Mouse (Mus musculus) kidney, embryonic 14.5 days (tissue): Measurements from ENCODE around the gene Rb1. TPM values are rescaled to one million over a fixed set of nuclear protein-coding genes. Genes with fewer than 3 reads are reported as not detected.

Experiments used
- ATAC-seq: fragments of 200-750 bp; cut with Nextera tagmentation; 2 replicates; pipeline ENCODE4 v1.8.0; 2017; ENCODE audit warnings: moderate number of reproducible peaks, mild to moderate bottlenecking, moderate TSS enrichment, moderate library complexity; ENCODE audit not compliant: low FRiP score, low TSS enrichment
- H3K27ac ChIP-seq: fragments of 300-500 bp; sonication (generic); 2 replicates; pipeline ENCODE4 v1.5.1; 2014; ENCODE audit warnings: low read depth, mild to moderate bottlenecking, low read length, moderate library complexity, mixed read lengths
- H3K27me3 ChIP-seq: fragments of 300-500 bp; sonication (generic); 2 replicates; pipeline ENCODE4 v1.6.1; 2014; ENCODE audit warnings: mild to moderate bottlenecking, low read length; ENCODE audit not compliant: control insufficient read depth, insufficient read depth
- H3K36me3 ChIP-seq: fragments of 300-500 bp; sonication (generic); 2 replicates; pipeline ENCODE4 v1.6.1; 2014; ENCODE audit warnings: low read length, mixed read lengths; ENCODE audit not compliant: control insufficient read depth, insufficient read depth
- H3K4me1 ChIP-seq: fragments of 300-500 bp; sonication (generic); 2 replicates; pipeline ENCODE4 v1.6.1; 2014; ENCODE audit warnings: low read length, mixed read lengths; ENCODE audit not compliant: control insufficient read depth, insufficient read depth
- H3K4me2 ChIP-seq: fragments of 300-500 bp; sonication (generic); replicated peaks from 2 replicates; pipeline ENCODE4 v1.6.1; 2014; ENCODE audit warnings: low read depth, mild to moderate bottlenecking, low read length
- H3K4me3 ChIP-seq: fragments of 300-500 bp; sonication (generic); 2 replicates; pipeline ENCODE4 v1.5.1; 2014; ENCODE audit warnings: mild to moderate bottlenecking, low read length
- H3K9ac ChIP-seq: fragments of 300-500 bp; sonication (generic); 2 replicates; pipeline ENCODE4 v1.6.1; 2014; ENCODE audit warnings: low read depth, mild to moderate bottlenecking, low read length, moderate library complexity
- H3K9me3 ChIP-seq: fragments of 300-500 bp; sonication (generic); 2 replicates; pipeline ENCODE4 v1.6.1; 2016; ENCODE audit warnings: low read length; ENCODE audit not compliant: control insufficient read depth
- WGBS: fragments of 180-500 bp; shearing (Covaris S2); extraction: QIAGEN DNeasy Blood & Tissue Kit; methylation state at CpG from one replicate; pipeline ENCODE4 v1.1.7; 2014; 5-methylcytosine and 5-hydroxymethylcytosine counted together
- polyA plus RNA-seq: library from polyadenylated mRNA; unstranded; fragments of >200 nt; fragmentation: Nextera tagmentation; extraction: Ambion mirVana; gene quantifications from 2 replicates; pipeline ENCODE4 v1.2.1, GENCODE M21; 2014

Gene Rb1
- polyA plus RNA-seq, 1 experiment from 2014 or later, result 29.9 TPM

DNA sequence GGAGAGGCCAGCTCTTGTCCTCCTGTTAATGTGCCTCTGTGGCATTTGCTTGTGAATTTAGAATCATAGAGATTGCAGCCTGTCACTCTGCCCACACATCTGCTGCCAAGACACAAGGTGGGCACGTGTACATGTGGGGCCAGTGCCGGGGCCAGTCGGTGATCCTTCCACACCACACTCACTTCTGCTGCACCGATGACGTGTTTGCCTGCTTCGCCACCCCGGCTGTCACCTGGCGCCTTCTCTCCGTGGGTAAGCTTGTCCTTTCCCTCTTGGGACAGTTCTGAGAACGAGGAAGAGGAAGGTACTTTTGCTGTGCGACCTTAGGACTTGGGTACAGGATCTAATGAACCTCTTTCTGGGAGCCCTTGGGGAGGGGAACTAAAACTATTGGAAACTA lies 152.0 kb downstream of the Rb1 start:
- H3K9me3 ChIP-seq, result no peaks in the 10 kb centered on the region
- WGBS, result 93% methylated on average over 11 of the region's 11 CpGs
- H3K27ac ChIP-seq, result no peak overlapping the region
- H3K36me3 ChIP-seq, result peaks cover 84% of the 10 kb centered on the region
- H3K4me2 ChIP-seq, result no peak overlapping the region
- H3K4me3 ChIP-seq, result no peak overlapping the region
- no peak overlapping the region for H3K9ac ChIP-seq
- no peaks in the 10 kb centered on the region for H3K27me3 ChIP-seq
- no peaks in the 10 kb centered on the region; the same call in 1 of the 2 replicates for H3K4me1 ChIP-seq
- ATAC-seq, result no peak

DNA sequence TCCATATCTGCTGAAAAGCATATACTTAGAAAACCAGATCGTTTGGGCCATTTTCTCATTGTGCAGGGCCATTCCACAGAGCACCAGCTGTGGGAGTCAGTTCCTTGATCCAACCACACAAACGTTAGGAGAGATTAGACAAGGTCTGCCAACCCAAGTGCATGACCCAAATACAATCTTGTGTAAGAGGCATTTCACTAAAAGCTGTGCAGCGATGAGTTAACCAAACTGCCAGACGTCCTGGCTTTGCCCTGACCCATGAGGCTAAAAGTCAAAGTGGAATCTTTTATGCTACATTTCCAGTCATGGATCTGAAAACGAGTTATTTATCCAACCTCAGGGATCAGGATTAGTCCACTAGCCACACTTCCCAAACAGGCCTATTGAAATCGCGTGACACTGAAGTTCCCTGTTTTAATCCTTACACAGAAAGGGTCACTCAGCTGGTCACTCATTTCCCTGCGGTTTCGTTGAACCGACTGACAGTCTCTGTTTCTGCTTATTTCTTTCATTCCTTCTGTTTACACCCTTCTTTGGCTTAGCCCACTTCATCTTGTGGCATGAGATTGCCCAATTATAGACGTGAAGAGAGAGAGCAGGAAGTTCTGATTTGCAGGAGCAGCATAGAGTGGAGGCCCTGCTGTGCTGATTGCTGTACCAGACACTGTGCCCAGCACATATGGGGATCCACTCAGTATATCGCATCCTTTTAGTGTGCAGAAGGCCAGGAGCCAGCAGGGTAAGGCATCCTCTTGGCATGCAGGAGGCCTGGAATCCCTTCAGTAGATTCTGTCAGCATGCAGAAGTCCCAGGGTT lies 153.2 kb downstream of the Rb1 start:
- no peaks in the 10 kb centered on the region for H3K27me3 ChIP-seq
- H3K27ac ChIP-seq, result no peak overlapping the region
- H3K4me2 ChIP-seq, result no peak overlapping the region
- H3K4me1 ChIP-seq, result no peaks in the 10 kb centered on the region; the same call in 1 of the 2 replicates
- ATAC-seq, result no peak
- no peak overlapping the region for H3K4me3 ChIP-seq
- no peaks in the 10 kb centered on the region for H3K9me3 ChIP-seq
- no peak overlapping the region for H3K9ac ChIP-seq
- peaks cover 84% of the 10 kb centered on the region for H3K36me3 ChIP-seq
- WGBS, result 82% methylated on average over 12 of the region's 12 CpGs

GRCm38 (mm10) chr14:73169926-73170844 lies 155.4 kb downstream of the Rb1 start:
- peaks cover 85% of the 10 kb centered on the region for H3K36me3 ChIP-seq

DNA sequence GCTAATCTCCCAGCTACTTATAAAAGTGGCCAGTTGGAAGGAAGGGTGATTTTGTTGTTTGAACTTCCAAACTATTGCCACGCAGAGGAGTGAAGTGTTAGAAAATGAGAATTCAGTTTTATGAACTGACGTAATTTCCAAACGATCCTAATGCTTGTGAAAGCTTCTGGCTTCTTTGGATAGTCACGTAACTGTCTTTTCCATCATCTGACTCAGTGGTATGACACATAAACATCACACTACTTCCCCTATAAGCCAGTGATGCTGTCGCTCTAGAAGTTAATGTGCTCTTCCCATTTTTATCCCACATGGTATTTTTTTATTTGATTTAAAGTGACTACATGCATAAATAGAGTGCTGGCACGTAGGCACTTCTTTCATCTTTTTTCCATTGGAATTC lies 157.0 kb downstream of the Rb1 start:
- H3K4me2 ChIP-seq, result no peak overlapping the region
- no peaks in the 10 kb centered on the region for H3K4me1 ChIP-seq
- WGBS, result 89% methylated on average over 6 of the region's 6 CpGs
- no peak for ATAC-seq
- H3K36me3 ChIP-seq, result peaks cover 86% of the 10 kb centered on the region
- H3K9ac ChIP-seq, result no peak overlapping the region
- H3K27ac ChIP-seq, result no peak overlapping the region
- H3K27me3 ChIP-seq, result no peaks in the 10 kb centered on the region
- no peaks in the 10 kb centered on the region for H3K9me3 ChIP-seq
- no peak overlapping the region for H3K4me3 ChIP-seq

More at GRCm38 (mm10) chr14:73169926-73170844, 155.4 kb downstream of the Rb1 start:
- Histone ChIP-seq H3K4me1 (no peaks in the 10 kb centered on the region; the same call in 1 of the 2 replicates), H3K9ac (no peak overlapping the region), H3K9me3 (no peaks in the 10 kb centered on the region), H3K27ac (no peak overlapping the region), H3K27me3 (no peaks in the 10 kb centered on the region), H3K4me2 (no peak overlapping the region), H3K4me3 (no peak overlapping the region)
- WGBS, result 89% methylated on average over 13 of the region's 13 CpGs
- ATAC-seq, result no peak

GRCm38 (mm10) chr14:73165136-73165535 lies 160.5 kb downstream of the Rb1 start:
- 90% methylated on average over 6 of the region's 6 CpGs for WGBS
- Histone ChIP-seq H3K36me3 (peaks cover 76% of the 10 kb centered on the region), H3K4me1 (no peaks in the 10 kb centered on the region), H3K27me3 (no peaks in the 10 kb centered on the region), H3K4me2 (no peak overlapping the region), H3K9me3 (no peaks in the 10 kb centered on the region), H3K4me3 (no peak overlapping the region), H3K27ac (no peak overlapping the region), H3K9ac (no peak overlapping the region)
- ATAC-seq, result no peak

DNA sequence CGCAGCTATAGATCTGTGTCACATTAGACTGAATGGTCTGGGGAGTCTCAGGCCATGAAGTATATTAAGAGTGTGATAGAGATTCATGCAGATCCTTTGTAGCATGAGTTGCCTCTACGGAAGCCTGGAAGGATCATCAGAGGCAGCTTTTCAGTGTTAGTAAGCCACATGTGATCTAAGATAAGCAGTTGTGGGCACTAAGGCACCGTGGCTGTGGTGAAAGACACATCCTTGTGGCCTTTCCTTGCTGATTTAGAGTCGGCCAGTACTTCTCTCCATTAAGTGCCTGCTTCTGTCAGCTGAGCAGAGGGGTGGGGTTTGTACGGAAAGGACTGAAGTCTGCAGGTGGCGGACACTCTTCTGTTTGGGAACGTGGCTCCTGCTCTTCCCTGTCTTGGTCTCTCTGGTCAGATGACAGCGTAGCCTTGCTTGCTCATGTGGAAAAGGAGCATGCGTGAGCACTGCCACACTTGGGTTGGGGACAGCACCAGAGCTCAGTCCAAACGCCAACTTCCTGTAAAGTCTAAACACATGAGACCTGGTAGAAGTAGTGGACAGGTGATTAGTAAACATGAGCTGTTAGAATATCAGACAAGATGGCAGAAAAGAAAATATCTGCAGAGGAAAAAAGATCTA lies 162.1 kb downstream of the Rb1 start:
- Histone ChIP-seq H3K27ac (no peak overlapping the region), H3K4me1 (no peaks in the 10 kb centered on the region), H3K9me3 (no peaks in the 10 kb centered on the region), H3K4me3 (no peak overlapping the region), H3K36me3 (peaks cover 76% of the 10 kb centered on the region), H3K4me2 (no peak overlapping the region), H3K27me3 (no peaks in the 10 kb centered on the region), H3K9ac (no peak overlapping the region)
- no peak for ATAC-seq
- 89% methylated on average over 10 of the region's 10 CpGs for WGBS

GRCm38 (mm10) chr14:73162192-73162800 lies 163.3 kb downstream of the Rb1 start:
- peaks cover 74% of the 10 kb centered on the region for H3K36me3 ChIP-seq
- 86% methylated on average over 13 of the region's 13 CpGs for WGBS

DNA sequence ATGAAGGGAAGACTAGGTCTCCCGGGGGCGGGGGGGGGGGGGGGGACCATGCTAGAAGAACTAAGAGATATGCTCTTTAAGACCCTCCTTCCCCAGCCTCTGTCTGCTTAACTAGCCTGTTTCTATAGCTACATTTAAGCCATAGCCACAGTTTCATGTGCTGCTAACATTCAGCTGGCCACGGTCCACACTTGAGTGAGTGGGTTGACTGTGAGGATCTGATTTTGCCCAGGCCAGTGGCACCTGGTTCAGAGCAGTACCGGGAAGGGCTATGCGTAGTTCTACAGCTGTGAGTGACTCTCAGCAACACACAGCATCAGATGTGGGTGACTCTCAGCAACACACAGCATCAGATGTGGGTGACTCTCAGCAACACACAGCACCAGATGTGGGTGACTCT lies 164.3 kb downstream of the Rb1 start:
- H3K27ac ChIP-seq, result no peak overlapping the region
- H3K4me2 ChIP-seq, result no peak overlapping the region
- ATAC-seq, result no peak
- no peaks in the 10 kb centered on the region for H3K9me3 ChIP-seq
- no peaks in the 10 kb centered on the region for H3K4me1 ChIP-seq
- H3K27me3 ChIP-seq, result no peaks in the 10 kb centered on the region
- no peak overlapping the region for H3K4me3 ChIP-seq
- 88% methylated on average over 4 of the region's 5 CpGs for WGBS
- H3K9ac ChIP-seq, result no peak overlapping the region
- peaks cover 66% of the 10 kb centered on the region for H3K36me3 ChIP-seq

More at GRCm38 (mm10) chr14:73162192-73162800, 163.3 kb downstream of the Rb1 start:
- Histone ChIP-seq H3K4me2 (no peak overlapping the region), H3K9me3 (no peaks in the 10 kb centered on the region), H3K9ac (no peak overlapping the region), H3K27ac (no peak overlapping the region), H3K27me3 (no peaks in the 10 kb centered on the region), H3K4me3 (no peak overlapping the region), H3K4me1 (no peaks in the 10 kb centered on the region)
- no peak for ATAC-seq
